Mouse (Mus musculus): ENCODE data around the gene Cfap74.
A peak's percentile ranks its signal among the peaks of the same experiment; 100 is the strongest.
"Not testable (repeated sequence)": the region's sequence is repeated elsewhere in the genome, so short reads cannot be mapped to it uniquely, and the experiment has no call there.

Cfap74 gene

GRCm38 (mm10) chr4:155412124-155412523 is 3.1 kb downstream of the Cfap74 start:
- no peak for DNase-seq

GRCm38 (mm10) chr4:155413641-155414335 is 4.8 kb downstream of the Cfap74 start:
- no peak for DNase-seq

GRCm38 (mm10) chr4:155414656-155415235 is 5.8 kb downstream of the Cfap74 start:
- DNase-seq, result no peak

- no peak for DNase-seq
Observed at GRCm38 (mm10) chr4:155420137-155420536, 11.1 kb downstream of the Cfap74 start.

GRCm38 (mm10) chr4:155421412-155422370 is 12.7 kb downstream of the Cfap74 start:
- DNase-seq, result not testable (repeated sequence)

GRCm38 (mm10) chr4:155423988-155424387 is 15.0 kb downstream of the Cfap74 start:
- DNase-seq, result no peak

- DNase-seq, result no peak
Observed at GRCm38 (mm10) chr4:155426272-155426671, 17.3 kb downstream of the Cfap74 start.

DNA sequence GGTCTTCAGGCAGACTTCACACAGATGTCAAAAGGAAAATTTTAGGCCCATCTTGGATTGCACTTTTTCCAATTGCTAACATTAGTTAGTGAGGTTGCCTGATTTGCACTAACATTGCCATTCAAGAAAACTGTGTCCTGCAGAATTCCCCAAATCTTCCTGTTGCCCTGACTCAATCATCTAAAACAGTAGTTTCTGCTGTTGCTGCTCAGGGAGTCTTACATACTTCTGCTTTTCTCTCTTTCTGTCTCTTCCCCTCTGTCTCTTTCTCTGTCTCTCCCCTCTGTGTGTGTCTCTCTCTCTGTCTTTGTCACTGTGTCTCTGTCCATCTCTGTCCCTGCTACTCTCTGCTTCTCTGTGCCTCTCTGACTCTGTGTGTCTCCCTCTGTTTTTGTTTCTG is 19.5 kb downstream of the Cfap74 start:
- no peak for DNase-seq

DNA sequence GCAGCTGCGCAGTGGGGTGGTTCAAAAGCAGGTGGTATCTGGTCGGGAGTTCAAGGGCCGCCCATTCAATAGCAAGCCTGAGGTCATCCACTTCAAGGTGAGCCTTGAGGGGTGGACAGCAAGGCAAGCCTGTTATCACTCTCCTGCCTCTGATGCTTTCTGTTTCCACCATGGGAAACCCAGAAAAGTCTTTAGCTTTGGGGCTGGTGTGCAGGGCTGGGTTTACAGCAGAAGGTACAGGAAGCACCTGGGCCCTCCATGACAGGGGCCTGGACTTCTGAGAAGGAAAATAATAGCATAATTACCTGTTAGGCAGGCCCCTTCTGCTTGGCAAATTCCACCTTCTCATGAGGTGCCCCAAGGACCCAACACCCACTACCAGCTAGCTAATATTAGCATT is 20.2 kb downstream of the Cfap74 start:
- no peak for DNase-seq

- DNase-seq, result no peak
Observed at GRCm38 (mm10) chr4:155432358-155432757, 23.4 kb downstream of the Cfap74 start.

DNA sequence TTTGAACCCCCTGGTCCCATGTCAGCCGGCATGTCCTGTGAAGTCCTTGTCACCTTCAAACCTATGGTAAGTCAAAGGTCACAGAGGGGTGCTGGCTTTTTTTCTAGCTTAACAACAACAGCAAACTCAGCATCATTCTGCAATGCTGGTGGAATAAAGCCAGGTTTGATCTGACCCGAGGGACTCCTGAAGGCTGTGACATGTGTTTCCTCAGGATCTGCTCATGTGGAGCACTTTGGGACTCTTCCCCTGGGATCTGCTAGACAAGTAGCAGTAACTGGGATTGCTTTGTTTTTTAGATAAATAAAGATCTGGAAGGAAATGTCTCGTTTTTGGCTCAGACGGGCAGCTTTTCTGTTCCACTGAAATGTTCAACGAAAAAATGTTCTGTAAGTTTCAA is 25.0 kb downstream of the Cfap74 start:
- DNase-seq, result no peak

DNA sequence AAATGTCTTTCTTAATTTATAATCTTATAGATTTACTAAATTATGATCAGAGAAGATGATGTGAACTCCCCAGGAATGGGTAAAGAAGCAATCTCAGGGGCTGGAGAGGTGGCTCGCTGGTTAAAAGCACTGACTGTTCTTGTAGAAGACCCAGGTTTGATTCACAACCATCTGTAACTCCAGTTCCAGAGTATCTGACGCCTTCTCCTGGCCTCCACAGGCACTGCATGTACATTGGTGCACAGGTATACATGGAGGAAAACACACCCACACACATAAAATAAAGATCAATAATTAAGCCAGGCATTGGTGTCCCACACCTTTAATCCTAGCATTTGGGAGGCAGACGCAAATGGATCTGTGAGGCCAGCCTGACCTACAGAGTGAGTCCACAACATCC is 33.8 kb downstream of the Cfap74 start:
- no peak for DNase-seq

DNA sequence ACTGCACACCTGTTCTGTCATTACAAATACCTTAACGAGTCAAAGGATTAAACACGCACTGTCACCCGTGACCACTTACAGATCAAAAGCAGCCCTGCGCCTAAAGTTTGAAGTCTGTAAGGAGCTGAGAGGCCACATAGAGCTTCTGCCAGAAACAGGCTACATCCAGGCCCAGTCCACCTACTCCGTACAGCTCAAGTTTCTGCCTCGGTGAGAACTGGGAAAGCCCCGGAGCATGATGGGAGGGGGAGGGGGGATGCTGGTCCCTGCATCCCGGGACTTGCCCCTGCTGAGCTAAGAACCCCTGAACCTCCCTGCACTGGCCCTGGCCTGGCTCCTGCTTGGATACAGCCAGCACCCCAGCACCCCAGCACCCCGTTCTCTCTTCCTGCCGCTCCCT is 42.6 kb downstream of the Cfap74 start:
- DNase-seq, result no peak

DNA sequence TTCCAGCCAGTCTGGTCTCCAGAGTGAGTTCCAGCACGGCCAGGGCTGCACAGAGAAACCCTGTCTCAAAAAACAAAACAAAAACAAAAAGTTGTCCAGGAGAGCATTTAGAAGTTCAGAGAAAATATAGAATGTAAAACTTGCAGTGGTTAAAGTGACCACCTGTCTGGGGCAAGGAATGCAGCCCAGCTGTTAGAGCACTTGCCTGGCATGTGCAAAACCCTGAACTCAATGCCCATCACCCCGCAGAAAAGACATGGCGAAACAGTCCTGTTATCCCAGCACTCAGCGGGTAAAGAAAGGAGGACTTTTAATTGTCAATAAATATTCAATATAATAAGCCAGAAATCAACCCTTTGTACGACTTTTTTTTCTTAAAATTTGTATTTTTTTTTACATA is 49.6 kb downstream of the Cfap74 start:
- no peak for DNase-seq

DNA sequence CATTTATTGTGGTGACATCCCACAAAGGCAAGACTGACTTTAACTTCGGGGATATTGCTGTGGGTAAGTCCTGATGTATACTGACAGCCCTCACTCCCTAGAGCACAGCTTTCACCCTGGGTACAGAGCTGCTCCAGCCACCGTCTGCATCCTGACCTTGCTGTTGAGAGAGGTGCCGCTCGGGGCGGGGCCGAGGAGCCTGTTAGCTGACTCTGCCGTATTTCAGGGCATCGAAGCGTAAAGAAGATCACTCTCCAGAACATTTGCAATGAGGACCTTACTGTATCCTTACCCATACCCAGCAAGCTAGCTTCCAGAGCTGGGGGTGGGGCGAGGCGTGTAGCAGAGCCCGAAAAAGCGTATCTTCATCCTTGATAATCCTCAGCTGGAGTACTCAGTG is 54.1 kb downstream of the Cfap74 start:
- DNase-seq, result no peak

- no peak for DNase-seq
Observed at GRCm38 (mm10) chr4:155463611-155464010, 54.6 kb downstream of the Cfap74 start.

DNA sequence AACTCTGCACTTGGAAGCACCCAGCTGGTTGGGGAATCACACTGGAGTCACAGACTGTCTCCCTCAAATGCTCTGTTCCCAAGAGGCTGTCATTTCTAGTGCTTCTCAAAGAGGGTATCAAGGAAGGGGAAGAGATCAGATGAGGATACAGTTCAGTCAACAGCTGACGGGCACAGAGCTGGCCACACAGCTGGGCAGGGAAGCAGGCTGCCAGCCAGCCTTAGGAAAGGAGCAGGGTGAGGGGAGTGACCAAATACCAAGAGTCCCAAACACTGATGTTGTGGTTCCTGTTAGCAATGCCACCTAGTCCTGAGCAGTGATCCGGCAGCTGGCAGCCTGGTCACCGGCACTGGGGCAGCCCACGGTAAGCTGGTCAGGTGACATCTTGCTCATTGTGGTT is 55.1 kb downstream of the Cfap74 start:
- DNase-seq, result no peak

GRCm38 (mm10) chr4:155465607-155466006 is 56.6 kb downstream of the Cfap74 start:
- DNase-seq, result no peak

DNA sequence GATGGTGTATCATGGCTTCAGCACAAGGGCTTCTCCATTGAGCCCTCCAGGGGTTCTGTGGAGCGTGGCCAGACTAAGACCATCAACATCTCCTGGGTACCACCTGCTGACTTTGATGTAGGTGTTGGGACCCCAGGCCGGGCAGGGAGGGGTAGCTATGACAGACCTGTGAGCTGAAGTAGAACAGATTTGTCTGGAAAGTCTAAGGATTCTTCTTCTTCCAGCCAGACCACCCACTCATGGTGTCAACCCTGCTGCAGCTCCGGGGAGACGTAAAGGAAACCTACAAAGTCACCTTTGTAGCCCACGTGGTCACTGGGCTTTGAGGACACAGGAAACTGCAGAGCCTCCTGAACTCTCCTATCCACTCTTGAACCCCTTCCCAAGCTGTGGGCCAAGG is 57.1 kb downstream of the Cfap74 start:
- DNase-seq, result no peak

DNA sequence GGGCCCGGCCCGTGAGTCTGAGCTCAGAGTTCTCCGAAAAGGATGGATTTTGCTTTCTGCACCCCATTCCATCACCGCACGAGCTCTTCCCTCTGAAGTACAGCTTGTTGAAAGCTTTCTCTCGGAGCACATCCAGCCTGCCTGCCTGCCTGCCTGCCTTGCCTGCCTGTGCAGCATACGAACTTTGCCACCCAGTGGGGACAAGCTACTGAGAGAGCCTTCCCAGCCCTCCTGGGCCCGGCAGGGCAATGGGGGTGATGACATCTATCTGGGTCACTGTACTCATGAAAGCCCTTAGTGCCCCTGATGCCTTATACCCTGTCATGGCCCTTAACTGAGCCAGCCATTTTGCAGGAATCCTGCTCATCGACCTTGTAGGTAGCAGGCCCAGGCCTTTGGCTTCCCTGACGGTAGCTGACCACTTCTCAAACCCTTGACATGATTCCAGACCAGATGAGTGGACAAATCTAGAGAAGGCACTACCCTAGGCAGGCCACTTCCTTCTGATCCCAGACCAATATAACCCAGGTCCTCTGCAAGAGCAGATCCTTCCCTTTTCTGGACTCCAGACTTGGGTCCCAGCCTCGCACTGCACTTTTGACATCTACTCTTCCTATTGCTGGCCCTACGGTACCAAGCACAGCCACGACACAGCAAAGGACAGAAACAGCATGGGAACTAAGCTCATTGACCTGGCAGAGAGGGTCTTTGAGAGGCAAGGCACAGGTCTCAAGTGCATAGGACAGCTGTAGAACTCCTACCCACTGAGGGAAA is 58.4 kb downstream of the Cfap74 start:
- DNase-seq, result no peak

DNA sequence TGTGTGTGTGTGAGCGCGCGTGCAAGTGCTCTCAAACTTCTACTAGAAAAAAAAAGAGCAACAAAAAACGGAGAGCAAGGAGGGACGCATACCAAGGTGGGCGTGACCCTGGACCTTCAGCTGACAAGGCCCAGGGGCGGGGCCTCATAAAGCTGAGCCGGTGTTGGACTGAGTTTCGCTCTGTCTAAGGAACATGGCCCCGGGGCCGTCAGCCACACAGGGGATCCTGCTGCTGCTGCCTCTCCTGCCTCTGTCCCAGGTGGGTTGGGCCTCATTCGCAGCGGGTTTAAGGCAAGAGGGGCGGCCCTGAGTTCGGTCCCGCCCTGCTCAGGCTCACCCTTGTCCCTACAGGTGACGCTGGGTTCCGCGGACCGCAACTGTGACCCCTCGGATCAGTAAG is 60.0 kb downstream of the Cfap74 start, which contains the start of gene Tmem52:
Tmem52 (plus strand) TSS at position 163 of the 400 bp plus-strand sequence.
- DNase-seq, result peak; percentile 79

DNA sequence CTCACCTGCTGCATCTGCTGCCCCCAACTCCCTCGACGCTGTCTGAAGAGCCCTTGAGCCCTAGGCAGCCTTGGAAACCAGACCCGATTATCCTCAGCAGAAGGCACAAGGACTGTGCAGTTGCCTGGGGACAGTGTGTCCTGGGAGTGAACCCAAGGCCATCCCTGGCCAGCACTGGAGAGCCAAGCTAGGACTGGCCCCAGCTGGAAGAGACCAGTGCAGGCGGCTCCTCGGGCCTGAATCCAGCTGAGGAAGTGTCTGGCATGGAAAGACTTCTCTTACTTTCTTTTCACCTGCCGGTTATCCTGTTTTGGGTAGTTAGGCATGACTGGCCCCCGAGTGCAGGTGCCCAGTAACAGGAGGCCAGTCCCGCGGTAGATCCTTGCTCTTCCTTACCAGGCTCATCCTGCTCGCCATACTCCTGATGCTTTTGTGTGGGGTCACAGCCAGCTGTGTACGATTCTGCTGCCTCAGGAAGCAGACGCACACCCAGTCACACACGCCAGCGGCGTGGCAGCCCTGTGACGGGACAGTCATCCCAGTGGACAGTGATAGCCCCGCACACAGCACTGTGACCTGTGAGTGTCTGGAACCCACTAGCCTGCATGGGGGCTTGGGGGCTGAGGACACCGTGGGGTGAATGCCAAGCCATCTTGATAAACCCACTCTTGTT is 60.7 kb downstream of the Cfap74 start:
- peak; percentile 44 for DNase-seq
